Mouse (Mus musculus) intestine, postnatal 0 days (tissue): ENCODE data around the gene Gpc3. TPM values are rescaled to one million over a fixed set of nuclear protein-coding genes. Genes with fewer than 3 reads are reported as not detected.

Experiments used
- ATAC-seq: fragments of 200-750 bp; cut with Nextera tagmentation; 2 replicates; pipeline ENCODE4 v1.8.0; 2017; ENCODE audit warnings: mild to moderate bottlenecking, moderate TSS enrichment, moderate library complexity
- H3K27ac ChIP-seq: fragments of 300-500 bp; sonication (generic); 2 replicates; pipeline ENCODE4 v1.5.1; 2014; ENCODE audit warnings: mild to moderate bottlenecking, low read depth, low read length, moderate library complexity
- H3K27me3 ChIP-seq: fragments of 300-500 bp; sonication (generic); replicated peaks from 2 replicates; pipeline ENCODE4 v1.6.1; 2014; ENCODE audit warnings: low read length, mixed read lengths; ENCODE audit not compliant: control insufficient read depth, insufficient read depth
- H3K36me3 ChIP-seq: fragments of 300-500 bp; sonication (generic); 2 replicates; pipeline ENCODE4 v1.6.1; 2014; ENCODE audit warnings: mild to moderate bottlenecking, moderate library complexity; ENCODE audit not compliant: control insufficient read depth, insufficient read depth
- H3K4me1 ChIP-seq: fragments of 300-500 bp; sonication (generic); replicated peaks from 2 replicates; pipeline ENCODE4 v1.6.1; 2014; ENCODE audit warnings: antibody characterized with exemption, low read length, mixed read lengths; ENCODE audit not compliant: control insufficient read depth, insufficient read depth
- H3K4me2 ChIP-seq: fragments of 300-500 bp; sonication (generic); replicated peaks from 2 replicates; pipeline ENCODE4 v1.6.1; 2014; ENCODE audit warnings: low read depth, mild to moderate bottlenecking, moderate library complexity
- H3K4me3 ChIP-seq: fragments of 300-500 bp; sonication (generic); 2 replicates; pipeline ENCODE4 v1.5.1; 2014; ENCODE audit warnings: low read depth, low read length
- H3K9ac ChIP-seq: fragments of 300-500 bp; sonication (generic); 2 replicates; pipeline ENCODE4 v1.6.1; 2014; ENCODE audit warnings: mild to moderate bottlenecking, low read depth, low read length
- H3K9me3 ChIP-seq: fragments of 300-500 bp; sonication (generic); 2 replicates; pipeline ENCODE4 v1.6.1; 2016; ENCODE audit warnings: mixed run types; ENCODE audit not compliant: control insufficient read depth
- CTCF ChIP-seq: sonication (generic); IDR thresholded peaks from 2 replicates; pipeline ENCODE4 v1.5.1; 2016; ENCODE audit warnings: low read depth, mild to moderate bottlenecking, control low read depth, antibody characterized with exemption, moderate library complexity
- WGBS: fragments of 180-500 bp; shearing (Covaris S2); extraction: QIAGEN DNeasy Blood & Tissue Kit; methylation state at CpG from one replicate; pipeline ENCODE4 v1.1.7; 2014; 5-methylcytosine and 5-hydroxymethylcytosine counted together
- polyA plus RNA-seq: library from polyadenylated mRNA; unstranded; fragments of >200 nt; fragmentation: Nextera tagmentation; extraction: Ambion mirVana; gene quantifications from 2 replicates; pipeline ENCODE4 v1.2.1, GENCODE M21; 2015

Gpc3 gene
- polyA plus RNA-seq, 1 experiment from 2014 or later: 240 TPM

- WGBS: 85% methylated on average over 3 of the region's 3 CpGs
- TF ChIP-seq CTCF: no peak
- Histone ChIP-seq H3K9ac (no peak overlapping the region), H3K4me1 (no peaks in the 10 kb centered on the region), H3K9me3 (no peaks in the 10 kb centered on the region), H3K4me3 (no peak overlapping the region), H3K4me2 (no peak overlapping the region), H3K27me3 (no peaks in the 10 kb centered on the region), H3K36me3 (no peaks in the 10 kb centered on the region), H3K27ac (no peak overlapping the region)
- ATAC-seq: no peak
Observed at GRCm38 (mm10) chrX:52412936-52413335, 200.8 kb downstream of the Gpc3 start.

DNA sequence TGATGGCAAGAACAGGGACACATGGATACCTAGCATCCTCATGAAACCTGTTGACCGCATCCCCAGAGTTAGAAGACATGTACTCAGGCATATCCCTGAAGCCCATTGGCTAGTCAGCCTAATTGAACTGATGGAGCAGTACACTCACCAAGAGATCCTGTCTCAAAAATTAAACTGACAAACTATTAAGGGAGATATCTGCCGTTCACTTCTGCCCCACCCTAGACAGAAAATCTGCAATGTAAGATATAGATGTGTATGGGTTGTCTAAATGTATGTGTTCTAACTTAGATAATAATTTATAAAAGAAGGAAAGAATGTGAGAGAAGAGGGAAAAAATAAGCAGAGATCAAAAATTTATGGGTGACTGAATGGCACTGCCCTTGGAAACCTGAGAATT is 212.6 kb downstream of the Gpc3 start:
- WGBS: 91% methylated on average over 2 of the region's 2 CpGs
- TF ChIP-seq CTCF: no peak
- H3K4me2 ChIP-seq: no peak overlapping the region
- no peak for ATAC-seq
- H3K4me1 ChIP-seq: no peaks in the 10 kb centered on the region
- no peaks in the 10 kb centered on the region for H3K36me3 ChIP-seq
- no peak overlapping the region for H3K27ac ChIP-seq
- H3K9me3 ChIP-seq: no peaks in the 10 kb centered on the region
- H3K4me3 ChIP-seq: no peak overlapping the region
- H3K9ac ChIP-seq: no peak overlapping the region
- H3K27me3 ChIP-seq: no peaks in the 10 kb centered on the region

GRCm38 (mm10) chrX:52375129-52375528 is 238.6 kb downstream of the Gpc3 start:
- H3K27ac ChIP-seq: no peak overlapping the region
- no peaks in the 10 kb centered on the region for H3K4me1 ChIP-seq
- H3K27me3 ChIP-seq: no peaks in the 10 kb centered on the region
- no peak for ATAC-seq
- no peak overlapping the region for H3K4me3 ChIP-seq
- H3K36me3 ChIP-seq: no peaks in the 10 kb centered on the region
- 53% methylated on average over 3 of the region's 3 CpGs for WGBS
- peak; percentile 65 for TF ChIP-seq CTCF
- no peaks in the 10 kb centered on the region for H3K9me3 ChIP-seq
- no peak overlapping the region for H3K9ac ChIP-seq
- no peak overlapping the region for H3K4me2 ChIP-seq

DNA sequence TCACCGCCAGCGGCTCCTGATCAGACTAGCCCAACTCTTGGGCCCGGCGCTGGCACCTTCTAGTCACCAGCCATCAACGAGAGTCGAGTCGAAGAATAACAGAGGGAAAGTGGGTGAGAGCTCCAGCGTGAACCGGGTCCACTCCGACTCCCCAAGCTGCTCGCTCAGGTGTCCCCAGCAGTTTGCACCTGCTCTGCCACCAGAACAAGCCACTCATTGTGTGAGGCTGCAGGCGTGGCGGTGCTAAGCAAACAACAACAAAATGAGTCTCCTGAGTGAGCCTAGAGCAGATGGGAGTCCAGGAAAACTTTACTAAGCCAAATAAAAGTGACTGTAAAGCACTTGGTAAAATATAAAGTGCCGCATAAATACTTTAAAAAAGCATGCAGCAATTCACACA is 239.5 kb downstream of the Gpc3 start:
- H3K4me3 ChIP-seq: no peak overlapping the region
- TF ChIP-seq CTCF: no peak
- 61% methylated on average over 14 of the region's 14 CpGs for WGBS
- H3K4me2 ChIP-seq: no peak overlapping the region
- H3K27ac ChIP-seq: no peak overlapping the region
- no peaks in the 10 kb centered on the region for H3K27me3 ChIP-seq
- peak; percentile 83 for ATAC-seq
- no peaks in the 10 kb centered on the region for H3K4me1 ChIP-seq
- no peaks in the 10 kb centered on the region for H3K9me3 ChIP-seq
- no peak overlapping the region for H3K9ac ChIP-seq
- H3K36me3 ChIP-seq: no peaks in the 10 kb centered on the region

DNA sequence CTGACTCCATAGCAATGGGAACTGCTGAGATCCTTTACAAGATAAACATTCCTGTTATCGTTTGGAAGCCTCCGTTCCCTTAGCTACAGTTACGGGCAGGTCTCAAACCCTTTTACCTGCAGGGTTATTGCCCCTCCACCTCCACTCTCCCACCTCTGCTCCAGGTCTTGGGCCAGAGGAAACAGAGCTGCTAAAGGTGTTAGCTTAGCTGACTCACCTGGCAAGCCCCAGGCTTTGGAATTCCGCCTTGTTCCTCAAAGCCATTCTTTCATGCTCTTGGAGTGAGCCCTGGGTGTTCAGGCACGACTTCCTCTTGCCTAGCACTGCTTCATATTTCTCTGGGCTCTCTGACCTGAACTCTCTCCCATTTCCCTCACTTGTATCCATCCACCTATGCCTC is 241.3 kb downstream of the Gpc3 start:
- Histone ChIP-seq H3K4me1 (no peaks in the 10 kb centered on the region), H3K36me3 (no peaks in the 10 kb centered on the region), H3K4me3 (no peak overlapping the region), H3K27ac (no peak overlapping the region; the same call in 1 of the 2 replicates), H3K9me3 (no peaks in the 10 kb centered on the region), H3K4me2 (no peak overlapping the region), H3K9ac (no peak overlapping the region), H3K27me3 (no peaks in the 10 kb centered on the region)
- 55% methylated on average over 5 of the region's 5 CpGs for WGBS
- no peak for TF ChIP-seq CTCF
- no peak for ATAC-seq

DNA sequence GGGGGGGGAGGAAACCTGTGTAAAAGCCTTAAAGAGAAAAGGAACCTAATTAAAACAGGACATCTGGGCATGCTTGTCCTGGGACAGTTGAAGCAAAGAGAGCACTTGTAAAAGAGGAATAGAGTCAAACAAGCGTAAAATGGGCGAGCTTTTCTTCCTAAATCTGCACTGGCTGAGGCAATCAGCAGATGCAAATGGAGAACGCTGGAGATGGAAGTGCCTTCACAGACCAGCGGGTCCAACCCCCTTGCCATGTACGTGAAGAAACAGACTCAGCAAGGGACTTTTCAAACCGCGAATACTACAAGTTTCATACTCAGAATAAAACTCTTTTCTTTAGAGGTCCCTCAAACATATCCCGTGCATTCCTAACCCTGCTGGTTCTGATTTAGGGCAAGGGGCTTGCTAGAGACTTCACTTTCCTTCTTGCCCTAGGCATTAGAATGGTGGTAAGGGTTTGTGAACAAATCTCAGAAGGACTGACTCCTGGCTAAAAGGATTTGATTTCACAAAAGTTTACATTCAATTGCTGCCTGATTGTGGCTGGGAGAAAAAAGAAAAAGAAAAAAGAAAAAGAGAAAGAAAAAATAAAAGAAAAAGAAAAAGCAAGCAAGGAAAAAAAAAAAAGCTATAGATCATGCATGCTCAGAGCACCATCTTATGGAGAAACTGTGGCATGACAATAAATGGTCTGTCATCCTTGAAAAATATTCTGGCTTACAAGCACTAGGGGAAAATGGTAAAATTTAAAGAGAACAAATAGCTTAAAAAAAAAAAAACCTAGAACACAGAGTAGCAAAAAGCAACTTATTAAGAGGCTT is 243.6 kb downstream of the Gpc3 start:
- WGBS: 77% methylated on average over 8 of the region's 8 CpGs
- Histone ChIP-seq H3K4me2 (no peak overlapping the region), H3K4me3 (no peak overlapping the region), H3K9me3 (no peaks in the 10 kb centered on the region), H3K4me1 (no peaks in the 10 kb centered on the region), H3K36me3 (no peaks in the 10 kb centered on the region), H3K27ac (no peak overlapping the region), H3K9ac (no peak overlapping the region), H3K27me3 (no peaks in the 10 kb centered on the region)
- ATAC-seq: no peak
- TF ChIP-seq CTCF: peak; percentile 71
